Mouse (Mus musculus) small intestine, adult 2 months (tissue): ENCODE measurements around the gene Adgrg5.

ENCODE experiments used
- CTCF ChIP-seq: fragments of 200-500 bp; IDR thresholded peaks from 2 replicates; pipeline ENCODE4 v1.5.1; 2012; ENCODE audit warnings: low read depth, mild to moderate bottlenecking, control low read depth, inconsistent platforms, low read length, moderate library complexity, mixed read lengths; ENCODE audit not compliant: insufficient replicate concordance, insufficient read length; ENCODE audit errors: extremely low read depth
- POLR2A ChIP-seq: fragments of 200-500 bp; IDR thresholded peaks from 2 replicates; pipeline ENCODE4 v1.6.1; 2012; ENCODE audit warnings: low read depth, mild to moderate bottlenecking, control low read depth, inconsistent platforms, low read length, moderate library complexity

DNA sequence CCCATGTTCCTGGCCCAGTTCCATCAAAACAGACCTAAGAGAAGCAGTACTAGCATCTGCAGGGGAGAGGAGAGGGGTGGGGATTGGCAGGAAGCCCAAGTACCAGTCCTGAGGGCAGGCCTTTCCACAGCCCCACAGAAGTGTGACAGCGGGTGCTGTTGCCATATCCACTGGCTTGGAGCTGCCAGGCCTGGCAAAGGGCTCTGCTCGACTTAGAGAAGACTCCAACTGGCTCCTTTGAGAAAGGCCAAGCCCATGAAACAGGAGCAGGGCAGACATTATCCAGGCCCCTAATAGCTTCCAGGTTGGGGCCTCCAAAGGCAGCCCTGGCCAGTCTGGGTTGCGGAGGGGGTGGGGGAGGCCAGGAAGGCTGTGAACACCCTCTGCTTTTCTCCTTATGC lies 8.8 kb upstream of the Adgrg5 start:
- no peak for TF ChIP-seq CTCF
- TF ChIP-seq POLR2A: no peak
